Mouse (Mus musculus) CD4-positive, CD25-positive, alpha-beta regulatory T cell, adult 2 months (primary cell): ENCODE data around the gene Hoxc4.
A peak's percentile ranks its signal among the peaks of the same experiment; 100 is the strongest.

Experiments
- DNase-seq: peaks from one replicate; pipeline ENCODE4 v3.0.0-alpha.2; 2012; ENCODE audit warnings: low read depth, low spot score

Gene Hoxc4

GRCm38 (mm10) chr15:103010847-103011555, 7.7 kb upstream of the Hoxc4 start:
- DNase-seq: no peak

GRCm38 (mm10) chr15:103011928-103012486, 6.7 kb upstream of the Hoxc4 start:
- DNase-seq: no peak

GRCm38 (mm10) chr15:103013238-103013984, 5.3 kb upstream of the Hoxc4 start:
- peak; percentile 68 for DNase-seq

GRCm38 (mm10) chr15:103014166-103015008, 4.3 kb upstream of the Hoxc4 start:
- DNase-seq: no peak

- no peak for DNase-seq
Observed at GRCm38 (mm10) chr15:103015009-103015399, 3.7 kb upstream of the Hoxc4 start.

- DNase-seq: no peak
Observed at GRCm38 (mm10) chr15:103015406-103016166, 3.1 kb upstream of the Hoxc4 start.

- DNase-seq: no peak
Observed at GRCm38 (mm10) chr15:103020899-103021418, 2.2 kb downstream of the Hoxc4 start.

- DNase-seq: no peak
Observed at GRCm38 (mm10) chr15:103021544-103021943, 2.8 kb downstream of the Hoxc4 start.

GRCm38 (mm10) chr15:103024131-103024530, 5.4 kb downstream of the Hoxc4 start:
- DNase-seq: no peak

- no peak for DNase-seq
Observed at GRCm38 (mm10) chr15:103027266-103028235, 8.8 kb downstream of the Hoxc4 start.

- DNase-seq: no peak
Observed at GRCm38 (mm10) chr15:103028916-103029512, 10.3 kb downstream of the Hoxc4 start.

GRCm38 (mm10) chr15:103030142-103030541, 11.4 kb downstream of the Hoxc4 start:
- DNase-seq: no peak

GRCm38 (mm10) chr15:103032167-103032566, 13.4 kb downstream of the Hoxc4 start:
- no peak for DNase-seq

GRCm38 (mm10) chr15:103032646-103033575, 14.2 kb downstream of the Hoxc4 start:
- DNase-seq: no peak

GRCm38 (mm10) chr15:103034043-103034806, 15.5 kb downstream of the Hoxc4 start:
- no peak for DNase-seq

- no peak for DNase-seq
Observed at GRCm38 (mm10) chr15:103034807-103035547, 16.2 kb downstream of the Hoxc4 start.

- no peak for DNase-seq
Observed at GRCm38 (mm10) chr15:103035548-103035881, 16.8 kb downstream of the Hoxc4 start.
